Mouse (Mus musculus) adrenal gland, postnatal 36 days (tissue): ENCODE results near the gene Stx1a. TPM values are rescaled to one million over a fixed set of nuclear protein-coding genes. Genes with fewer than 3 reads are reported as not detected.

Experiments used
- DNase-seq, 2 experiments: peaks; one replicate each; pipeline ENCODE4 v3.0.0; 2021; ENCODE audit warnings: mixed read lengths in 1 of 2
- total RNA-seq, 2 experiments: library from RNA; stranded (reverse); gene quantifications; 2 replicates each; pipeline ENCODE4 v1.2.3; 2021

Stx1a gene
- total RNA-seq, 2 experiments from 2014 or later: 6.8 to 7.7 TPM

- no peak for DNase-seq
These were observed 56.3 kb downstream of the Stx1a start for GRCm38 (mm10) chr5:135079578-135079977.

GRCm38 (mm10) chr5:135080539-135080938, 57.3 kb downstream of the Stx1a start:
- no peak for DNase-seq

GRCm38 (mm10) chr5:135086871-135087270, 63.6 kb downstream of the Stx1a start:
- DNase-seq: no peak

GRCm38 (mm10) chr5:135089653-135090052, 66.4 kb downstream of the Stx1a start, which contains the start of gene Mlxipl:
Gene Mlxipl (plus strand): TSS chr5:135089890.
- no peak for DNase-seq

Other genes starting within 250 kb of the Stx1a start
- gene Tmem270, start 116.7 kb upstream of the Stx1a start, total RNA-seq: not detected
- gene Cldn13, start 108.0 kb upstream of the Stx1a start, total RNA-seq: not detected
- 10 to 100 TPM; 18.5 to 29.9 TPM for gene Mettl27, start 91.1 kb upstream of the Stx1a start, total RNA-seq
- gene Cldn4, start 76.5 kb upstream of the Stx1a start, total RNA-seq: not detected
- gene Cldn3, start 37.3 kb upstream of the Stx1a start, total RNA-seq: under 1 TPM in 1 of 2 experiments, not detected in 1; 0.43 TPM
- 10 to 100 TPM; 45.4 to 55.3 TPM for gene Abhd11, start 14.3 kb upstream of the Stx1a start, total RNA-seq
- gene Dnajc30, start 40.7 kb downstream of the Stx1a start, total RNA-seq: 10 to 100 TPM; 28.1 to 34.6 TPM
- 10 to 100 TPM; 51.7 to 57.7 TPM for gene Bud23, start 41.5 kb downstream of the Stx1a start, total RNA-seq
- 1 to 10 TPM; 1.8 to 3.7 TPM for gene Vps37d, start 54.8 kb downstream of the Stx1a start, total RNA-seq
- 10 to 100 TPM; 47.4 to 73.6 TPM for gene Mlxipl, start 66.4 kb downstream of the Stx1a start, total RNA-seq
- 10 to 100 TPM; 28.9 to 40.9 TPM for gene Tbl2, start 126.2 kb downstream of the Stx1a start, total RNA-seq
- 10 to 100 TPM; 72.6 to 77.5 TPM for gene Bcl7b, start 144.8 kb downstream of the Stx1a start, total RNA-seq
- gene Baz1b, start 163.8 kb downstream of the Stx1a start, total RNA-seq: 10 to 100 TPM; 72.1 to 90.4 TPM
- 1 to 10 TPM; 3.7 to 6.3 TPM for gene Fzd9, start 227.7 kb downstream of the Stx1a start, total RNA-seq